Mouse (Mus musculus) lung, postnatal 25 days (tissue): ENCODE data around the gene Osbpl9.

Experiments used
- DNase-seq: peaks from one replicate; pipeline ENCODE4 v3.0.0; 2022; ENCODE audit warnings: low spot score

Osbpl9 gene

DNA sequence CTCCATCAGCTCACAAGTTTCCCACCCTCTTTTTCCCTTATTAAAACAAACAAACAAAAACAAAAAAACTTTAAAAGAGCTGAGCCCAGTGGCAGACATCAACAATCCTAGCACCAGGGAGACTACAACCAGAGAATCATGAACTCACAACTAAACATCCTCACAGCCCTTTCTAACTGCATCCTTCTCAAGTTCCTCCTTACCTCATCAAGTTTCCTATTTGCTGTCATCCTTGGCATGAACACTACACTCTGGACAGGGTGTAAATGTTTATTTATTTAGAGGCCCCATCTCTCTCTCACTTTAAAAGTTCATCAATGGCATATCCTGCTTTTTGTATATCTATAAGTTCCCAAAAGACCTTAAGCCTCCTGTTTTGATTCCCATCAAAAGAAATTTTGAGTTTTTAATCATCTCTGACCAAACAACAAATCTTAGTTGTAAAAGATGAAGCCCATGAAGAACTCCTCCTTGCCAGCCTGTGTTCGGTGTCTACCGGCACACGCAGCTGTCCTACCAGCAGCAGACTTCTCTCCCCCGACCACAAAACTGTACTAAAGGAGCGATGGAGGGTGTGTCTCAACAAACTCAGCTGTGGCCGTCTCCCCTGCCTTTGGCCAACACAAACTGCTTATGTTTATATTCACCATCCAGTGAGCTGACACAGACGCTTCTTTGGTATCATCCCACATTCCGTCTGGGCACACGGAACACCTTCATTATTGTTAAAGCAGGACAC is 98.8 kb downstream of the Osbpl9 start:
- no peak for DNase-seq

DNA sequence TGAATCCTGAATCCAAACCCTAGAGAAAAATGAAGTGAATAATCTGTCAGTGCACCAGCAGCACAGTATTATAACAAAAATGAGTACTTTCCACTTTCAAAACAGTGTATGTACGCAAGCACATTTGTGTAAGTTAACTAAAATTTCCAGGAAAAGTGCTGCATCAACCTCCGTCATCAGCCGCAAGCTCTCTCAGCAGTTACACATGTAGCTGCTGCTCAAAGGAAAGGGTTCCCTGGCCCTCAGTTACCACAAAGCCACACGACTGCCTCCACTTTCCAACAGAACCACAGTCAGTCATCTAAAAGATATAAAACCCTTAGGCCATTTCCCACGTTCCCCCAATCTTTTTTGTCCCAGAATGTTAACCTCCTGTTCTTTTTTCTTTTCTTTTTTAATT is 99.5 kb downstream of the Osbpl9 start:
- DNase-seq: no peak

GRCm38 (mm10) chr4:109098861-109099260 is 103.2 kb downstream of the Osbpl9 start:
- no peak for DNase-seq

DNA sequence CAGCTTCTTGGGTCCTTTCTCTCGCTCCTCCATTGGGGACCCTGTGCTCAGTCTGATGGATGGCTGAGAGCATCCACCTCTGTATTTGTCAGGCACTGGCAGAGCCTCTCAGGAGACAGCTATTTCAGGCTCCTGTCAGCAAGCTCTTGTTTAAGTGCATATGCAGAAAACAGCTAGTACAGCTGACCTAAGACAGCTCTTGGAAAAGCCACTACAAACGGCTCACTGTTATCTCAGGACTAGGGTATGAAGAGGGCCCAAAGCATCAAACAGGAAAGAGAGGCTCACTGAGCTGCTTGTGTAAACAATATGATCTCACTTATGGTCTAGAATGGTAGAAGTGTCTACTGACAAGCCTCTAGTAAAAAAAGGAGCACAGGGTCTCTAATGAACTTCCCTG is 107.8 kb downstream of the Osbpl9 start:
- no peak for DNase-seq

DNA sequence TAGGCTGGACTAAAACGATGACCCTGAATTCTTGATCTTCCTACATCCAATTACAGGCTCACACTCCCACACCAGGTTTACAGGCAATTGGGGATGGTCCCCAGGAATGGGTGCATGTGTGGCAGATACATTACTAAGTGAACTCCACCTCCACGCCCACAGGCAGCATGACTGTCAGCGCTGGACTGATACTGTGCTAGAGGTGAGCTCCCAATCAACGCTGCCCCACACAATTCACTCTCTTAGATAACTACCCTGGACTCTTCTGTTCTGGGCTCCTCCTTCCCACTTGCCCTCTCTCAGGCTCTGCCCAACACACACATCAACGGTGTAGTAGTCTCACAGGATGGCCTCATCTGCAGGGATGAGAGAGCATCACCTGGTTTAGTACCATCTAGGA is 109.7 kb downstream of the Osbpl9 start:
- DNase-seq: no peak

GRCm38 (mm10) chr4:109091241-109091777 is 110.8 kb downstream of the Osbpl9 start:
- no peak for DNase-seq

GRCm38 (mm10) chr4:109089999-109090398 is 112.1 kb downstream of the Osbpl9 start:
- DNase-seq: no peak

DNA sequence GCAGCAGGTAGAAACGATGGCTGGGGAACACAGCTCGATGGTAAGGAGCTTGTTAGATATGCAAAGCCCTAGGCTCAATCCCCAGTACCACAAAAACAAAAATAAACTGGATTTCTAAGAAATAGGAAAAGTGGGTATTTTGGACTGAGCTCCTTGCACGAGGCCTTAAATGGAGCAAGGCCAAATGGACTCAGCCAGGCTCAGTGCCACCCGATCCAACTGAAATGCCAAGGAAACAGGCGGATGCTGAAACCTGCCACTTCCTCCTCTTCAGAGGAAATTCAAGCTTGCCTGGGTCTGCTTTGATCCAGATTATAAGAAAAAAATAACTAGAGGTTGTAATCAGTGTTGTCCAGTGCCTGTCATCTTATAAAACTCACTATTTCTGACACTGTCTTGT is 112.9 kb downstream of the Osbpl9 start:
- no peak for DNase-seq

- peak; percentile 39 for DNase-seq
Observed at GRCm38 (mm10) chr4:109080118-109080517, 122.0 kb downstream of the Osbpl9 start.

DNA sequence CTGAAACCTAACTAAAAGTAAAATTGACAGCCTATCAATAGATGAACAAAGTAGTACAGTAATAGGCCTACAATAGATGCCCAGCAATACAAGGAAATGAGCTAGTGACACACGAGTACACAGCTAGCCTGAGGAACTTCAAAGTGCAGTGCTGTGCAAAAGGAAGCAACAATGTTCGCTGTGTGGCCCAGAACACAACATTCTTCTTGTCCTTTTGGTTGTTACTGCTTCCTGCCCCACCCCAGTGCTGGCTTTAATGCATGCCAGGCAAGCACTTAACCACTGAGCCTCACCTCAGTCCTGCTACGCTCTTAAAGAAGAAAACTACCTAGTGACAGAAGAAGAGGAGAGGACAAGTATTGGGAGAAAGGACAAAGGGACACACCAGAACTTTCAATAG is 122.4 kb downstream of the Osbpl9 start:
- DNase-seq: peak; percentile 75

GRCm38 (mm10) chr4:109078941-109079340 is 123.1 kb downstream of the Osbpl9 start:
- no peak for DNase-seq

GRCm38 (mm10) chr4:109073296-109073695 is 128.8 kb downstream of the Osbpl9 start:
- DNase-seq: no peak

DNA sequence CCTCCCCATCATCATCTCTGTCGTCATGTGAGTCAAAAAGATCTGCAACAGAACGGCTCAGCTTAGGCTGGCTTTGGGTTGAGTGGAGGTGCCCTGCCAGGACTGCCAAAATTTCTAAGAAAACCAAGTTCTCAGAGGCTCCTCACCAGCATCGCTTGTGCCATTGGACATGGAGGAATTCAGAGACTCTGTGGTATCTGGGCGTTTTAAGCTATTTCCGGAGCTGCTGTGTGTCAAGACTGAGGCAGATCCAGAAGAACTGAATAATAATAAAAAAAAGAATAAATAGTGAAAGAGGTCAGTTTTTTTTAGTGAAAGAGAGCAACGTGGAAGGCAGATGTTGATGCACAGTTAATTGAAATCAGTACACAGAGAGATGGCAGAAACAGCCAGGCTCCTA is 129.2 kb downstream of the Osbpl9 start:
- no peak for DNase-seq

- no peak for DNase-seq
Observed at GRCm38 (mm10) chr4:109065714-109066113, 136.4 kb downstream of the Osbpl9 start.

- no peak for DNase-seq
Observed at GRCm38 (mm10) chr4:109064941-109065340, 137.1 kb downstream of the Osbpl9 start.

- DNase-seq: no peak
Observed at GRCm38 (mm10) chr4:109059255-109059821, 142.7 kb downstream of the Osbpl9 start.

GRCm38 (mm10) chr4:109057640-109058039 is 144.4 kb downstream of the Osbpl9 start:
- DNase-seq: no peak

DNA sequence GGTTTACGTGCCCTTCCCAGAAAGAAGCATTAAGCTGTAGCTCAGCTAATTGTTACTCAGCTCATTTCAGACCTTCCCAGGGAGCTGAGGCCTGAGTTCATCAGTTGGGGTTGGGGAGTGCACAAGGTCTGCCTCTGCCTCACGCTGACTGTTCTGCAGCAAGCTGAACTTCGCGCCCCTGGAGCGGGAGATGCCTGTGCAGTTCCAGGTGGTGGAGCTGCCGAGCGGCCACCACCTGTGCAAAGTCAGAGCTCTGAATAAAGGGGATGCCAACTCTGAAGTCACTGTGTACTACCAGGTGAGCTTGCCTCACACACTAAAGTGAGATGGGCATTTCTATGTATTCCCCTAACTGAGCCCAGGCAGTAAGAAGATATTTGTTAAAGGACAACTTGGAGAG is 145.7 kb downstream of the Osbpl9 start:
- DNase-seq: no peak

DNA sequence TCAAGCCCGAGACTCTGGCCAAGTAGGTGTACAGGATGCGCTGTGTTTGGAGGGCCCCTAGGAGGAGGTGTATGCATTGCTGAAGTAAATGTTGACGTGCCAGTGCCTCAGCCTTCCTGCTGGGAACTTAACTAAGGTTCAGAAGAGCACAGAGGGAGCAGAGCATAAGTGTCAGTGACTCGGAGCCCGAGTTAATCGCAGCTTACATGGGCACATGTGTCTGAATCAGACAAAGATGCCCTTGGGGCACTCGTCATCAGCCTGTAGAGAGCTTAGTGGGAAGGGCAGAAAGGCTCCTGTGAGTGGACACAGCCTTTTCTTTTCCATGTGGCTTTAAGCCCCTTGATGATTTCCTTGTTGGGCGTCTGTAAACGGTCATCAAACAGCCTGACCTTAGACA is 148.1 kb downstream of the Osbpl9 start:
- DNase-seq: no peak

- no peak for DNase-seq
Observed at GRCm38 (mm10) chr4:109052282-109052681, 149.8 kb downstream of the Osbpl9 start.

GRCm38 (mm10) chr4:109048258-109048657 is 153.8 kb downstream of the Osbpl9 start:
- DNase-seq: no peak

- DNase-seq: no peak
Observed at GRCm38 (mm10) chr4:109043756-109044155, 158.3 kb downstream of the Osbpl9 start.

GRCm38 (mm10) chr4:109043294-109043693 is 158.8 kb downstream of the Osbpl9 start:
- DNase-seq: no peak

- no peak for DNase-seq
Observed at GRCm38 (mm10) chr4:109042739-109043138, 159.3 kb downstream of the Osbpl9 start.
